Mouse (Mus musculus) liver, embryonic 16.5 days (tissue): ENCODE data around the gene Gm39115. TPM values are rescaled to one million over a fixed set of nuclear protein-coding genes. Genes with fewer than 3 reads are reported as not detected.
"Not testable (repeated sequence)": the region's sequence is repeated elsewhere in the genome, so short reads cannot be mapped to it uniquely, and the experiment has no call there.

ENCODE experiments used
- ATAC-seq: fragments of 200-750 bp; cut with Nextera tagmentation; 2 replicates; pipeline ENCODE4 v1.8.0; 2017; ENCODE audit warnings: low read depth, mild to moderate bottlenecking, moderate number of reproducible peaks, moderate library complexity
- H3K27ac ChIP-seq: fragments of 300-500 bp; sonication (generic); 2 replicates; pipeline ENCODE4 v1.5.1; 2014; ENCODE audit warnings: mild to moderate bottlenecking, low read length
- H3K27me3 ChIP-seq: fragments of 300-500 bp; sonication (generic); 2 replicates; pipeline ENCODE4 v1.6.1; 2014; ENCODE audit warnings: low read depth, low read length, mixed read lengths; ENCODE audit not compliant: control insufficient read depth, insufficient read depth
- H3K36me3 ChIP-seq: fragments of 300-500 bp; sonication (generic); 2 replicates; pipeline ENCODE4 v1.6.1; 2014; ENCODE audit warnings: mild to moderate bottlenecking; ENCODE audit not compliant: control insufficient read depth, insufficient read depth
- H3K4me1 ChIP-seq: fragments of 300-500 bp; sonication (generic); 2 replicates; pipeline ENCODE4 v1.6.1; 2014; ENCODE audit warnings: low read depth, low read length, mixed read lengths; ENCODE audit not compliant: control insufficient read depth
- H3K4me2 ChIP-seq: fragments of 300-500 bp; sonication (generic); 2 replicates; pipeline ENCODE4 v1.6.1; 2014; ENCODE audit warnings: low read depth, low read length, mixed read lengths
- H3K4me3 ChIP-seq: fragments of 300-500 bp; sonication (generic); 2 replicates; pipeline ENCODE4 v1.5.1; 2014; ENCODE audit warnings: low read depth, mild to moderate bottlenecking, low read length
- H3K9ac ChIP-seq: fragments of 300-500 bp; sonication (generic); 2 replicates; pipeline ENCODE4 v1.6.1; 2014; ENCODE audit warnings: low read depth, low read length
- H3K9me3 ChIP-seq: fragments of 300-500 bp; sonication (generic); replicated peaks from 2 replicates; pipeline ENCODE4 v1.6.1; 2016; ENCODE audit warnings: low read length; ENCODE audit not compliant: control insufficient read depth
- WGBS: fragments of 180-500 bp; shearing (Covaris S2); extraction: QIAGEN DNeasy Blood & Tissue Kit; methylation state at CpG from one replicate; pipeline ENCODE4 v1.1.7; 2014; ENCODE audit not compliant: insufficient replicate concordance; 5-methylcytosine and 5-hydroxymethylcytosine counted together
- polyA plus RNA-seq: library from polyadenylated mRNA; unstranded; fragments of >200 nt; fragmentation: Nextera tagmentation; extraction: Ambion mirVana; gene quantifications from 2 replicates; pipeline ENCODE4 v1.2.1, GENCODE M21; 2015

Gene Gm39115
- polyA plus RNA-seq, 1 experiment from 2014 or later: not detected

DNA sequence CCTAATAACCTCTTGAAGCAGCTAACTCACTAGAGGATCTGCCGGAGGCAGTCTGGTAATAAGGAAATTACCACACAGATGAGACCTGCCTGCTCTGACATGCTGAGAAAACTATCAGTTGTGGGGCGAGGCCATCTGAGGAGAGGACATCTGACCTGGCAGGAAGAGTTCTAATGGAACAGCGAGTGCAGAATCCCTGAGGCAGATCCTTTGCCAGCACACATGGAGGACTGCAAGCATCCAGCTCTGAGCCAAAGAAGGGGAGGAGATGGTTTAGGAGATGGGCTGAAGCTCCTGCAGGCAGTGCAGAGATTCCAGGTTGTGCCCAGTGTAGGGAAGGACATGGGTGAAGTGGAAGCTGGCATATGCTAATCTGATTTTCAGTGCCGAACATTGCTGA, 16.4 kb upstream of the Gm39115 start:
- no peaks in the 10 kb centered on the region for H3K4me1 ChIP-seq
- H3K9me3 ChIP-seq: no peaks in the 10 kb centered on the region
- WGBS: 55% methylated on average over 4 of the region's 4 CpGs
- H3K4me3 ChIP-seq: no peak overlapping the region
- H3K4me2 ChIP-seq: no peak overlapping the region
- H3K27me3 ChIP-seq: no peaks in the 10 kb centered on the region
- H3K9ac ChIP-seq: no peak overlapping the region
- ATAC-seq: no peak
- no peaks in the 10 kb centered on the region for H3K36me3 ChIP-seq
- H3K27ac ChIP-seq: no peak overlapping the region

DNA sequence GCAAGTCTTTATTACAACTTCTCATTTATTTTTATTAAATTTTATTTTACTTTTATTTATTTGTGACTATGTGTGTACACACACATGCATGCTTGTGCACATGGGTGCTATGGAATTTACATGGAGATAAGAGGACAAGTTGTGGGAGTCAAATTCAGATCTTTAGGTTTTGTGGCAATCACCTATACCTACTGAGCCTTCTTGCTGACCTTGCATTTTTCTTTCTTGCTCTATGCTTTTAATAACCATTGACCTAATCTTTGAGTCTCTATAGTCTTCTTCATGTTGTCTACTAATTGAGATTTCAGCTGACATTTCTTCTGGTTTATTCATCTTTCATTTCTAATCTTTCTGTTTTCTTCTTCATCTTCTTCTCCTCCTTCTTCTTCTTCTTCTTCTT, 12.8 kb upstream of the Gm39115 start:
- Histone ChIP-seq H3K9me3 (no peaks in the 10 kb centered on the region), H3K36me3 (no peaks in the 10 kb centered on the region), H3K9ac (no peak overlapping the region), H3K4me3 (no peak overlapping the region), H3K4me1 (no peaks in the 10 kb centered on the region), H3K4me2 (no peak overlapping the region), H3K27ac (no peak overlapping the region), H3K27me3 (no peaks in the 10 kb centered on the region)
- no peak for ATAC-seq

- Histone ChIP-seq H3K27ac (no peak overlapping the region), H3K9me3 (no peaks in the 10 kb centered on the region), H3K27me3 (no peaks in the 10 kb centered on the region), H3K4me1 (no peaks in the 10 kb centered on the region), H3K4me2 (no peak overlapping the region), H3K4me3 (no peak overlapping the region), H3K9ac (no peak overlapping the region), H3K36me3 (no peaks in the 10 kb centered on the region)
- 0% methylated on average over 1 of the region's 1 CpGs for WGBS
- ATAC-seq: no peak
Observed at GRCm38 (mm10) chr7:142146033-142146432, 10.2 kb upstream of the Gm39115 start.

- H3K4me3 ChIP-seq: no peak overlapping the region
- no peak overlapping the region for H3K9ac ChIP-seq
- H3K36me3 ChIP-seq: no peaks in the 10 kb centered on the region
- no peaks in the 10 kb centered on the region for H3K27me3 ChIP-seq
- H3K4me2 ChIP-seq: no peak overlapping the region
- H3K4me1 ChIP-seq: no peaks in the 10 kb centered on the region
- H3K9me3 ChIP-seq: no peaks in the 10 kb centered on the region
- no peak for ATAC-seq
- no peak overlapping the region for H3K27ac ChIP-seq
- WGBS: 44% methylated on average over 4 of the region's 4 CpGs
Observed at GRCm38 (mm10) chr7:142145413-142145940, 9.6 kb upstream of the Gm39115 start.

- H3K27me3 ChIP-seq: no peaks in the 10 kb centered on the region
- H3K9ac ChIP-seq: no peak within 1 kb of the TSS
- ATAC-seq: no peak
- 42% methylated on average over 1 of the region's 1 CpGs for WGBS
- H3K36me3 ChIP-seq: no peaks in the 10 kb centered on the region
- H3K9me3 ChIP-seq: no peaks in the 10 kb centered on the region
- no peak within 1 kb of the TSS for H3K27ac ChIP-seq
- H3K4me1 ChIP-seq: no peaks in the 10 kb centered on the region
- H3K4me2 ChIP-seq: no peak within 1 kb of the TSS
- no peak within 1 kb of the TSS for H3K4me3 ChIP-seq
Observed at GRCm38 (mm10) chr7:142144507-142144906, 8.7 kb upstream of the Gm39115 start, which contains the start of gene Gm45337. Gm45337 (minus strand) TSS chr7:142144607.

DNA sequence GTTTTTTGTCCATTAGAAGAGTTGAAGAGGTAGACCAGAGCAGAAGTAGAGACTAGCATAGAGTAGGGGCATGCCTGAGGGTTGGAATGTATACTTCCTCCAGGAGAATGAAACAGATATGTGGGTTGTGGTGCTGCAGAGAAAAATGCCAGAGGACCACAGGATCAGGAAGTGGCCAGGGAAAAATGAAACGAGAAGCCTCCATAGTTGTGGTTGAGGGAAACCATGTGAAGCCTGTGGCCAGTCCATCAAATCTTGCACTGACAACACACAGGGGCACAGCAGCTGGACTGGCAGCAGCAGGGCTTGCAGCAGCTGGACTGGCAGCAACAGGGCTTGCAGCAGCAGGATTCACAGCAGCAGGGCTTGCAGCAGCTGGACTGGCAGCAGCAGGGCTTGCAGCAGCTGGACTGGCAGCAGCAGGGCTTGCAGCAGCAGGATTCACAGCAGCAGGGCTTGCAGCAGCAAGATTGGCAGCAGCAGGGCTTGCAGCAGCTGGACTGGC, 7.7 kb upstream of the Gm39115 start:
- not testable (repeated sequence) for H3K36me3 ChIP-seq, ATAC-seq, H3K27me3 ChIP-seq, H3K4me2 ChIP-seq, H3K27ac ChIP-seq, H3K9ac ChIP-seq, H3K9me3 ChIP-seq, H3K4me3 ChIP-seq, H3K4me1 ChIP-seq
- 0% methylated on average over 1 of the region's 1 CpGs for WGBS

- Histone ChIP-seq H3K27me3 (no peaks in the 10 kb centered on the region), H3K4me3 (no peak overlapping the region), H3K4me2 (no peak overlapping the region), H3K27ac (no peak overlapping the region), H3K9me3 (no peaks in the 10 kb centered on the region), H3K4me1 (no peaks in the 10 kb centered on the region), H3K36me3 (no peaks in the 10 kb centered on the region), H3K9ac (no peak overlapping the region)
- ATAC-seq: no peak
- WGBS: 18% methylated on average over 1 of the region's 1 CpGs
Observed at GRCm38 (mm10) chr7:142140696-142141095, 4.9 kb upstream of the Gm39115 start.

DNA sequence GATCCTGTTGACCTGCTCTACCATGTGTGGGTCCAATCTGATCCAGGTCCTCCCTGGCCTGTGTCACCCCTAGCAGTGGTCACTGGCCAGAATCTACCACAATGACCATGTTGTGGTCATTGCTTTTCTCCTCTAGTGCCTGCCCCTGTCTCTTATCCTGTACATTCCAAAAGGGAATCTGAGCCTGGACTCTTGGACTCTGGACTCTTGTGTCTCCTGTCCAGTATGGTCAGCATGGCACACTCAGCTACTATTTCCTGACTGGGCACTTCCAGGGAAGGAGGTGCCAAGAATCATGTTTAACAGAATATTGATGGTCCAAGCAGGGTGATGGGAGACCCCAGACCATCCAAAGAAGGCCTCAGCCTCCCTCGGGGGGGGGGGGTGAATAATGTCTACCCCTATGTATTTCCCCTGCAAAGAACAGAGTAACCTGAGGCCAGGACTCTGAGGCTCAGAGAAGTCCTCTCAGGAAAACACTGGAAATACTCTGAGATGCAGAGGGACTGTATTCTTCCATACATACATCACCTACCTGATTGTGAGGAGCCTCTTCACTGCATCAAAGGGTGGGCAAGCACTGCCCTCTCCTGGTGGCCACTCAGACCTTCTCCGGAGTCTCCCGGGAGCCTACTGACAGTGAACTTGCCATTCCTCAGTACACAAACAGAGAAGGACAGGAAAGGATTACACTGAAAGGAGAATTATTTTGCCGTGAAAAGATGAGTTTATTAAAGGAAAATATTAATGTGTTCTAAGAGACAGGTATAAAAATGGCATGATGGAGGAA, 1.4 kb downstream of the Gm39115 start:
- no peak overlapping the region for H3K4me2 ChIP-seq
- no peaks in the 10 kb centered on the region for H3K4me1 ChIP-seq
- no peaks in the 10 kb centered on the region for H3K9me3 ChIP-seq
- H3K27me3 ChIP-seq: no peaks in the 10 kb centered on the region
- no peak overlapping the region for H3K27ac ChIP-seq
- no peak for ATAC-seq
- 35% methylated on average over 4 of the region's 4 CpGs for WGBS
- H3K4me3 ChIP-seq: no peak overlapping the region
- H3K9ac ChIP-seq: no peak overlapping the region
- H3K36me3 ChIP-seq: no peaks in the 10 kb centered on the region

GRCm38 (mm10) chr7:142128843-142129242, 7.0 kb downstream of the Gm39115 start:
- Histone ChIP-seq H3K27ac (no peak overlapping the region), H3K9ac (no peak overlapping the region), H3K4me2 (no peak overlapping the region), H3K27me3 (no peaks in the 10 kb centered on the region), H3K9me3 (no peaks in the 10 kb centered on the region), H3K36me3 (no peaks in the 10 kb centered on the region), H3K4me1 (no peaks in the 10 kb centered on the region), H3K4me3 (no peak overlapping the region)
- no peak for ATAC-seq
- WGBS: 26% methylated on average over 4 of the region's 4 CpGs
